Mouse (Mus musculus) liver, postnatal 0 days (tissue): ENCODE data around the gene Csta1. TPM values are rescaled to one million over a fixed set of nuclear protein-coding genes. Genes with fewer than 3 reads are reported as not detected.
"Not testable (repeated sequence)": the region's sequence is repeated elsewhere in the genome, so short reads cannot be mapped to it uniquely, and the experiment has no call there.

ENCODE experiments used
- ATAC-seq: fragments of 200-750 bp; cut with Nextera tagmentation; 2 replicates; pipeline ENCODE4 v1.8.0; 2017; ENCODE audit warnings: mild to moderate bottlenecking, moderate library complexity
- DNase-seq: peaks from one replicate; pipeline ENCODE4 v3.0.0-alpha.2; 2016
- H3K27ac ChIP-seq: fragments of 300-500 bp; sonication (generic); 2 replicates; pipeline ENCODE4 v1.5.1; 2014; ENCODE audit warnings: antibody characterized with exemption, moderate library complexity, mild to moderate bottlenecking, low read depth
- H3K27me3 ChIP-seq: fragments of 300-500 bp; sonication (generic); 2 replicates; pipeline ENCODE4 v1.6.1; 2014; ENCODE audit warnings: low read length, control low read depth, mixed read lengths; ENCODE audit not compliant: insufficient read depth
- H3K36me3 ChIP-seq: fragments of 300-500 bp; sonication (generic); replicated peaks from 2 replicates; pipeline ENCODE4 v1.6.1; 2014; ENCODE audit warnings: mild to moderate bottlenecking, control low read depth, low read length, moderate library complexity, mixed read lengths; ENCODE audit not compliant: insufficient read depth
- H3K4me1 ChIP-seq: fragments of 300-500 bp; sonication (generic); 2 replicates; pipeline ENCODE4 v1.6.1; 2014; ENCODE audit warnings: antibody characterized with exemption, mild to moderate bottlenecking, control low read depth; ENCODE audit not compliant: insufficient read depth
- H3K4me2 ChIP-seq: fragments of 300-500 bp; sonication (generic); 2 replicates; pipeline ENCODE4 v1.6.1; 2014; ENCODE audit warnings: low read depth, mild to moderate bottlenecking, low read length, moderate library complexity, mixed read lengths
- H3K4me3 ChIP-seq: fragments of 300-500 bp; sonication (generic); 2 replicates; pipeline ENCODE4 v1.5.1; 2014; ENCODE audit warnings: low read depth, low read length
- H3K9ac ChIP-seq: fragments of 300-500 bp; sonication (generic); replicated peaks from 2 replicates; pipeline ENCODE4 v1.6.1; 2014; ENCODE audit warnings: mild to moderate bottlenecking, moderate library complexity
- H3K9me3 ChIP-seq: fragments of 300-500 bp; sonication (generic); 2 replicates; pipeline ENCODE4 v1.6.1; 2016; ENCODE audit warnings: mild to moderate bottlenecking, control low read depth, low read length, mixed read lengths
- CTCF ChIP-seq: sonication (generic); IDR thresholded peaks from 2 replicates; pipeline ENCODE4 v1.5.1; 2016; ENCODE audit warnings: antibody characterized with exemption, low read depth
- EP300 ChIP-seq: IDR thresholded peaks from 2 replicates; pipeline ENCODE4 v1.6.1; 2016; ENCODE audit warnings: antibody characterized with exemption, low read depth, mild to moderate bottlenecking
- WGBS: fragments of 180-500 bp; shearing (Covaris S2); extraction: QIAGEN DNeasy Blood & Tissue Kit; methylation state at CpG from one replicate; pipeline ENCODE4 v1.1.7; 2014; ENCODE audit not compliant: insufficient replicate concordance; 5-methylcytosine and 5-hydroxymethylcytosine counted together
- polyA plus RNA-seq: library from polyadenylated mRNA; unstranded; fragments of >200 nt; fragmentation: Nextera tagmentation; extraction: Ambion mirVana; gene quantifications from 2 replicates; pipeline ENCODE4 v1.2.1, GENCODE M21; 2015

Gene Csta1
- polyA plus RNA-seq, 1 experiment from 2014 or later = not detected

DNA sequence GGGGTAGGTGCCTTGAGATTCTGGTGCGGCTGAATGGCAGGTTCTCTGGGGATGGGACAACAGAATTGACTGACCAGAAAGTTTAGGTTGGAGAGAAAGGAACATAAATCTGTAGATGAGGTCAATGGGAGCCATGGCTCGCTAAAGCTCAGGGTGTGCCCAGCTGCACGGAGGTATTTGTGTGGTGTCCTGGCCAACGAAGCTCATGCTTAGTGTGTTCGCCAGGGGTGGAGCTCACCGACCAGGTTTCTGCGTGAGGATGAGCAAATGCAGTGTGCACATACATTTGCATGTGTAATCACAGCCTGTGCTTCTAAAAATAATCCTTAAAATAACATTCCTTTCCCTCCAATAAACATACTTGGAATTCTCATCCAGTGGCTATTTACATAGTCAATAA lies 2.9 kb downstream of the Csta1 start:
- TF ChIP-seq EP300 (no peak), CTCF (no peak)
- Histone ChIP-seq H3K9me3 (no peaks in the 10 kb centered on the region), H3K4me3 (no peak overlapping the region), H3K36me3 (no peaks in the 10 kb centered on the region), H3K27me3 (no peaks in the 10 kb centered on the region), H3K9ac (no peak overlapping the region), H3K4me1 (no peaks in the 10 kb centered on the region), H3K27ac (no peak overlapping the region), H3K4me2 (no peak overlapping the region)
- no peak for DNase-seq
- WGBS = 77% methylated on average over 7 of the region's 7 CpGs
- ATAC-seq = no peak

DNA sequence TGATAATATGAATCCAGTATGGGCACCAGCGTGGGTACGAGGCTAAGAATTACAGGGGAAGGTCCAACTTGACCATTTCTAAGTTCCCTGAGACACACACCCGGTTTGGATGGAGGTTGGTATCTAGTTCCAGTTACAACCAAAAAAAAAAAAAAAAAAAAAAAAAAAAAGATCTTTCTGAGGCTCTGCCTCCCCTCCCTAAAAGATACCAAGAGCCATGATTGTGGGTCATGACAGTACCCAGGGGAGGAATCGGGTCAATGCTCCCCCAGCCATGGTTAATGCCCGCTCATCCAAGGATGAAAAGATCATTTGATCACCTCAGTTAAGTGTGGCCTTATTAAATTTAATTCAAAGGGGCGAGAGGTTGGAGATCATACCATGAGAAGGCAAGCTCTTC lies 15.3 kb downstream of the Csta1 start:
- not testable (repeated sequence) for H3K4me2 ChIP-seq, ATAC-seq, H3K27ac ChIP-seq, H3K4me1 ChIP-seq, H3K9ac ChIP-seq, DNase-seq, H3K27me3 ChIP-seq, H3K36me3 ChIP-seq, H3K4me3 ChIP-seq, H3K9me3 ChIP-seq
- 68% methylated on average over 6 of the region's 6 CpGs for WGBS

DNA sequence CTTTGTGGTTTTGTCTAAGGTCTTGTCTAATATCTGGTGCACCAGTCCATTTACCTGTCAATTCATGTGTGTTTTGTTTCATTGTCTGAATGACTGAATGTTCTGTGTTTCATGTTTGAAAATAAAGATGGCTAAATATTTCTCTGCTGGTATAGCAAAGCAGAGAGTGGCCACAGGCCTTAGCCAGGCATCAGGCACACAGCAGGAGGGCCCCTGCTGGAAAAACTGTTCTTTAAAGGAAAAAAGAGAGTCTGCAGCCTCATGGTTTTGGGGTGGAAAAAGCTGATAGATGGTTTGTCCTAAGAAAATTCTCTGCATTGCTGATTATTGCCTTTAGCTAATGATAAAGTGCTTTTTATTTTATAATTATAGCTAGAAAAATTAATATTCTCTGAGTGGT lies 19.6 kb downstream of the Csta1 start:
- H3K4me2 ChIP-seq, ATAC-seq, H3K36me3 ChIP-seq, H3K27ac ChIP-seq, H3K4me1 ChIP-seq, H3K4me3 ChIP-seq, H3K9ac ChIP-seq, H3K9me3 ChIP-seq, H3K27me3 ChIP-seq, DNase-seq: not testable (repeated sequence)

DNA sequence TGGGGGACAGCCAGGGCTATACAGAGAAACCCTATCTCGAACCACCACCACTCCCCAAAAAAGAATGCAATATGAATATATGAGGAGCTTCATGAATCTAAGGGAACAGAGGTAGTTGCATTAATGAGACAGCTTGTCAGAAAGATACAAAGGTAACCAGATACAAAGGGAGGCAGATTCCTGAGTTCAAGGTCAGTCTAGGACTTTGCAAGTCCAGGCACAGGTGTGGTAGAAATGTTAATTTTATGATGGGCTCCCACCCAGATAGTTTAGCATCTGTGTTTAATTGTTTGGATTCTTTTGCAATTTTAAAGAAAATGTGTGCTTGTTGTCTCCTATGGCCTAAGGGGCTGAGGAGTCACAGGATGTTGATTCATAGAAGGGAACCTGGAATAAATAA lies 28.8 kb downstream of the Csta1 start:
- no peaks in the 10 kb centered on the region for H3K9me3 ChIP-seq

DNA sequence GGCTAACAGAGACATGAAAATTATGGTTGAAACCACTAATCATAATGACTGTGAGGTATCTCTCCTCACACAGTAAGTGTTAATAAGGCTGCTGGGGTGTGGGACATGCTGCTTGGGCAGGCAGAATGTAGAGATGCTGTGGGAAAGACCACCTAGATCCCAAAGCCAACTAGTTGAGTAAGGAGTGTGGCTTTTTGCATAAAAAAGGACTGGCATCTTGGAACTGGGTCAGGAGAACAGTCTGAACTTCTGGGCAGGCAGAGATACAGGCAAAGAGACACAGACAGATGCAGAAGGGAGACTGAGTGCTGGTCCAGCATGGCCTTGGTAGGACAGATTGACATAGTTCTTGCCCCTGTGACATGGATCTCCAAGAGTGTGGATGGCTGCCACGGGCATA lies 29.5 kb downstream of the Csta1 start:
- DNase-seq (no peak), ATAC-seq (no peak)
- TF ChIP-seq CTCF (no peak), EP300 (no peak)
- H3K27ac ChIP-seq = no peak overlapping the region
- H3K9me3 ChIP-seq = no peaks in the 10 kb centered on the region
- no peaks in the 10 kb centered on the region for H3K4me1 ChIP-seq
- H3K36me3 ChIP-seq = no peaks in the 10 kb centered on the region
- H3K27me3 ChIP-seq = no peaks in the 10 kb centered on the region
- no peak overlapping the region for H3K4me2 ChIP-seq
- 65% methylated on average over 1 of the region's 1 CpGs for WGBS
- H3K9ac ChIP-seq = no peak overlapping the region
- no peak overlapping the region for H3K4me3 ChIP-seq

More for the DNA sequence above, 28.8 kb downstream of the Csta1 start:
- Histone ChIP-seq H3K9ac (no peak overlapping the region), H3K27me3 (no peaks in the 10 kb centered on the region), H3K27ac (no peak overlapping the region), H3K36me3 (no peaks in the 10 kb centered on the region), H3K4me2 (no peak overlapping the region), H3K4me3 (no peak overlapping the region), H3K4me1 (no peaks in the 10 kb centered on the region)
- no peak for DNase-seq
- 72% methylated on average over 1 of the region's 1 CpGs for WGBS
- TF ChIP-seq CTCF = no peak
- TF ChIP-seq EP300 = no peak
- ATAC-seq = no peak

DNA sequence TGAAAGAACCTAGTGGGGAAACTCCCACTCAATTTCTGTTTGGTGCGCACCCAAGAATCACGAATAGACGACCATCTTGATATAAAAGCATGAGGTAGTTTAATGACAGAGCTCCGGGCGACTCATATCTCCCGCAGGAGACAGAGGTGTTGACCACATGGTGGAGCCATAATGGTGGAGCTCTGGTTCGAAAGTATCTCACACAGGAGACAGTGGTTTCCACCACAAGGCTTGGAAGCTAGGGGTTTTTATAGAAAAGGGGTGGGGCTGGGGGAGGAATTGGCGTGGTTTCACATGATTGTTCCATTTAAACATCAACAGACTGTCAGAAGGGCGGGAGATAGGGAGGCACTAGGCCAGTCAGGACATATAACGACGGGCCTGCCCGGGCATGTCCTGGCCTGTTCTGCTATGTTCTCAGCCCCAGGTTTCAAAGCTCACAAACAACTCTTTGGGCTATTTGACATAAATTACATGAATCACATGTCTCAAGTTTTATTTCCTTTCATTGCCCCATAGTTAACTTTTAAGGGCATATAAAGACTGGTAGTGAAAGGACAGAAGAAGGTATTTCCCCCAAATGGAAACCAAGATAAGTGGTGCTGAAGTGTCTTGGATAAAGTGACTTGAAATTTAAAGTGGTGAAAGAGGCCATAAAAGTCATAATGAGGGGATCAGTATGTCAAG lies 33.1 kb downstream of the Csta1 start:
- H3K27me3 ChIP-seq, H3K4me1 ChIP-seq, H3K9ac ChIP-seq, H3K4me3 ChIP-seq, H3K36me3 ChIP-seq, ATAC-seq, H3K9me3 ChIP-seq, H3K4me2 ChIP-seq, H3K27ac ChIP-seq, DNase-seq: not testable (repeated sequence)
- WGBS = 91% methylated on average over 12 of the region's 12 CpGs

DNA sequence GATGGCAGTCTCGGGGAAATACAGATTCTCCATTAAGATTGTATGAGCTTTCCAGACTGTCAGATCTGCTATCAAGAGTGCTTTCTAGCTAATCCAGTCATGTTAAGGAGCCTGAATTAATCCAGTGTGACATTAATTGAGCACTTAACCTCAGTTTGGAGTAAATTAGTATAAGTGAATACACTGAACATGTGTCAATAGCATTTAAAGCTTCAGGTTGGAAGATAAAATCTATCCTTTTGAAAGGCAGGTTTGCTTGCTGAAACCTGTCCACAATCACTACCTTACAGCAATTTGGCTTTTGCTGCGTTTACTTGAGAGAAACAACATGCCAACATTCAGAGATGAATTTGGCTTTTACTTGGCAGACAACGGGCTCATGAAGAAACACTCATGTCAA lies 37.0 kb downstream of the Csta1 start:
- H3K4me1 ChIP-seq = peaks cover 7% of the 10 kb centered on the region; the same call in 1 of the 2 replicates
- no peak for DNase-seq
- no peaks in the 10 kb centered on the region for H3K9me3 ChIP-seq
- no peak for ATAC-seq
- 0 out of 2 replicates have a peak, but pooled peaks cover 12% of the 10 kb centered on the region for H3K36me3 ChIP-seq
- 76% methylated on average over 3 of the region's 3 CpGs for WGBS
- TF ChIP-seq EP300 = no peak
- no peak for TF ChIP-seq CTCF
- no peak overlapping the region for H3K27ac ChIP-seq
- H3K4me2 ChIP-seq = no peak overlapping the region
- H3K4me3 ChIP-seq = no peak overlapping the region
- no peaks in the 10 kb centered on the region for H3K27me3 ChIP-seq
- H3K9ac ChIP-seq = no peak overlapping the region
